Mouse (Mus musculus) limb, embryonic 15.5 days (tissue): ENCODE results near the gene Arhgef26. TPM values are rescaled to one million over a fixed set of nuclear protein-coding genes. Genes with fewer than 3 reads are reported as not detected.

Experiments used
- polyA plus RNA-seq: library from polyadenylated mRNA; unstranded; fragments of >200 nt; fragmentation: Nextera tagmentation; extraction: Ambion mirVana; gene quantifications from 2 replicates; pipeline ENCODE4 v1.2.1, GENCODE M21; 2015

Arhgef26 gene
- polyA plus RNA-seq, 1 experiment from 2014 or later, result 12.0 TPM

Other genes with a start within 250 kb of the Arhgef26 start
- 19.7 and 25.3 TPM in 2 replicates for gene Dhx36, start 168.7 kb downstream of the Arhgef26 start, polyA plus RNA-seq